Mouse (Mus musculus) megakaryocyte progenitor cell, adult 5-6 weeks (primary cell): Measurements from ENCODE around the gene Mrgprh. TPM values are rescaled to one million over a fixed set of nuclear protein-coding genes. Genes with fewer than 3 reads are reported as not detected.

Experiments
- ATAC-seq: replicated peaks from 2 replicates; pipeline ENCODE4 v1.8.0; 2016; ENCODE audit warnings: mild to moderate bottlenecking, moderate TSS enrichment, inconsistent platforms; ENCODE audit not compliant: poor library complexity
- total RNA-seq, 2 experiments: library from RNA; stranded (forward) in 1 of 2; stranded (reverse) in 1 of 2; fragments of 157-497, 149-512 nt in 1 of 2; fragments of 200-1000 nt in 1 of 2; gene quantifications; 2 replicates each; pipeline versions ENCODE4 v1.2.3 to v1.2.4; 2015 to 2017

Gene Mrgprh
- total RNA-seq, 2 experiments from 2014 or later: not detected

- ATAC-seq: peak; percentile 92
Measured at GRCm38 (mm10) chr17:12915881-12916583, 40.2 kb downstream of the Mrgprh start, which contains the start of gene Mrpl18. TSS of gene Mrpl18 (minus strand) at chr17:12916345.

DNA sequence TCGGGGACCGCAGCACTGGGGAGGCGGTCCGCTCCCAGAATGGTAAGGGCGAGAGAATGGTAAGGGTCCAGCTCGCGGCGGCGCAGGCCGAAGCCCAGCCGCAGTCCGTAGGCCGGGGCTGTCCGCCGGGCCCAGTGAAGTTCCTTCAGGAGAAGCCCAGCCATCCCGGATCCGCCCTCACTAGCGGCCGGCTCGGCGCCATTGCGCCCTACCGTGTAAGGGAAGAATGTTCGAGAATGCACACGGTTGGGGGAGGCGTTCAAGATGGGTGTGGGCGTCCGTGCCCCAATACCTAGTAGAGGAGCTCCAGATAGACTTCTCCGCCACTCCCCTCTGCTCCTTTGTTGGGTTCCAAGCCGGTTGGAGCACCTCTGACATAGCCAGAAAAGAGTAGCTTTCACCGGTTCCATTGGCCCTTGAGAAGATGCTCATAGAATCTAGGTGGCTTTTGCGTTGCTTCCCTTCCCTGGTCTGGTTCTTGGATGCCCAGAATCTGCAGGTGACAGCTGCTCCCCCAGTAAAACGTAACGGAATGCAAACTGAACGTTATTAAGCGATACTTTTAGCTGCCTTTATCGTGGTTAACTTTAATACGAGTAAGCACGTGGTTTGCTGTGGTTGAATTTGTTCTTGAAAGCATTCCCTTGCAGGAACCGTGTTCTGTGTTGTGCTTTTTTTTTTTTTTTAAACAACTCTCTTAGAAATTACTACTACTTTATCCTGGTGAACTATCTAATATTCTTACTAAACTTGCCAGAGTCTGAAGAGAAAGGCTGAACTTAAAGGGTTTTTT, 41.0 kb downstream of the Mrgprh start:
- ATAC-seq: peak; percentile 49

GRCm38 (mm10) chr17:12921073-12921472, 45.2 kb downstream of the Mrgprh start:
- peak; percentile 28; the same call in 1 of the 2 replicates for ATAC-seq

DNA sequence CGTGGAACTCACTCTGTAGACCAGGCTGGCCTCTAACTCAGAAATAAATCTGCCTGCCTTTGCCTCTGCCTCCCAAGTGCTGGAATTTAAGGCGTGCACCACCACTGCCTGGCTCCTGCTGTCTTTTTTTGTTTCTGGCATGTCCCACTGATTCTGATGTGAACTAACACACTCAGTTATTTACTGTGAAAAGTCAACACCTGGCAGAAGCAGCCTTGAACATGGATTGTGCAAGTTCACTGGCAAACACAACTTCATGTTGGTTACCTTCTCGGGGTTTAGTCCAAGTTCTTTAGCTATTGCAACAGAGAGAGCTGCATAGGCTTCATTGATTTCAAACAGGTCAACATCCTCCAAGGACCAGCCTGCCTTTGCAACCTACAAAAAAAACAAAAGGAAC, 49.2 kb downstream of the Mrgprh start:
- no peak for ATAC-seq

DNA sequence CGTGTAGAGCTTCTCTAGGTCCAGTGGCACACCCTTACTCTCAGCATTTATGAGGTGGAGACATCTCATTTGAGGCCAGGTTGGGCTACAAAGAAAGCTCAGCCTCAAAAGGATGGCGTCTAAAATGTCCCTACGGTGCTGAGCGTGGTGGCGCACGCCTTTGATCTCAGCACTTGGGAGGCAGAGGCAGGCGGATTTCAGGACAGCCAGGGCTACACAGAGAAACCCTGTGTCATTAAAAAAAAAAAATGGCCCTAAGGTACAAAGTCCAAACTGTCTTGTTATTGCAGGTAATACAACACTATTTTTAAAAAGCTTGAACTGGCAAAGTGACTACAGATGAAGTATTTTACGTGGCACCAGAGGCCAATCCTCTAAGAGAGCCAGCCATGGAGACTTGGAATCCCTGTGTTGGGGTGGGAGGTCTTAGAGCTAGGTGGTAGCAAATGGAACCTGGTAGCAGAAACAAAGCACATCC, 49.9 kb downstream of the Mrgprh start:
- ATAC-seq: no peak

Other genes starting within 250 kb of the Mrgprh start
- not detected in 2 replicates for gene Slc22a1, start 200.2 kb upstream of the Mrgprh start, total RNA-seq (2015)
- not detected in 2 replicates for gene Slc22a1, start 200.2 kb upstream of the Mrgprh start, total RNA-seq (2017)
- 1.2 and 2.6 TPM in 2 replicates for gene Igf2r, start 106.4 kb upstream of the Mrgprh start, total RNA-seq (2015)
- gene Igf2r, start 106.4 kb upstream of the Mrgprh start, total RNA-seq (2017): 3.0 and 4.1 TPM in 2 replicates
- not detected in 2 replicates for gene Mas1, start 7.9 kb upstream of the Mrgprh start, total RNA-seq (2015)
- gene Mas1, start 7.9 kb upstream of the Mrgprh start, total RNA-seq (2017): not detected in 2 replicates
- gene Pnldc1, start 34.2 kb downstream of the Mrgprh start, total RNA-seq (2015): 1.3 and 1.4 TPM in 2 replicates
- gene Pnldc1, start 34.2 kb downstream of the Mrgprh start, total RNA-seq (2017): 3.5 TPM in 1 of 2 replicates, not detected in the other
- 568 and 575 TPM in 2 replicates for gene Tcp1, start 39.7 kb downstream of the Mrgprh start, total RNA-seq (2015)
- gene Tcp1, start 39.7 kb downstream of the Mrgprh start, total RNA-seq (2017): 901 and 1,100 TPM in 2 replicates
- 168 and 184 TPM in 2 replicates for gene Mrpl18, start 40.3 kb downstream of the Mrgprh start, total RNA-seq (2015)
- 213 TPM in 2 replicates for gene Mrpl18, start 40.3 kb downstream of the Mrgprh start, total RNA-seq (2017)
- 0.07 TPM in 1 of 2 replicates, not detected in the other for gene Acat3, start 64.6 kb downstream of the Mrgprh start, total RNA-seq (2015)
- 0.30 and 0.54 TPM in 2 replicates for gene Acat3, start 64.6 kb downstream of the Mrgprh start, total RNA-seq (2017)
- gene Acat2, start 84.7 kb downstream of the Mrgprh start, total RNA-seq (2015): 16.4 and 18.1 TPM in 2 replicates
- 14.7 and 16.7 TPM in 2 replicates for gene Acat2, start 84.7 kb downstream of the Mrgprh start, total RNA-seq (2017)
- gene Wtap, start 118.1 kb downstream of the Mrgprh start, total RNA-seq (2015): 115 TPM in 2 replicates
- gene Wtap, start 118.1 kb downstream of the Mrgprh start, total RNA-seq (2017): 274 and 365 TPM in 2 replicates
- 118 and 119 TPM in 2 replicates for gene Sod2, start 130.8 kb downstream of the Mrgprh start, total RNA-seq (2015)
- 69.0 and 77.7 TPM in 2 replicates for gene Sod2, start 130.8 kb downstream of the Mrgprh start, total RNA-seq (2017)
- 0.91 TPM in 1 of 2 replicates, not detected in the other for gene Gpr31b, start 176.3 kb downstream of the Mrgprh start, total RNA-seq (2015)
- gene Gpr31b, start 176.3 kb downstream of the Mrgprh start, total RNA-seq (2017): 0.41 TPM in 1 of 2 replicates, not detected in the other
- gene Tcp10b, start 185.1 kb downstream of the Mrgprh start, total RNA-seq (2015): 0.15 and 0.99 TPM in 2 replicates
- 0.44 TPM in 1 of 2 replicates, not detected in the other for gene Tcp10b, start 185.1 kb downstream of the Mrgprh start, total RNA-seq (2017)